Mouse (Mus musculus): ENCODE measurements around the gene Eda. TPM values are rescaled to one million over a fixed set of nuclear protein-coding genes. Genes with fewer than 3 reads are reported as not detected.

The Eda gene
- polyA plus RNA-seq, 1 experiment = 0.70 TPM

DNA sequence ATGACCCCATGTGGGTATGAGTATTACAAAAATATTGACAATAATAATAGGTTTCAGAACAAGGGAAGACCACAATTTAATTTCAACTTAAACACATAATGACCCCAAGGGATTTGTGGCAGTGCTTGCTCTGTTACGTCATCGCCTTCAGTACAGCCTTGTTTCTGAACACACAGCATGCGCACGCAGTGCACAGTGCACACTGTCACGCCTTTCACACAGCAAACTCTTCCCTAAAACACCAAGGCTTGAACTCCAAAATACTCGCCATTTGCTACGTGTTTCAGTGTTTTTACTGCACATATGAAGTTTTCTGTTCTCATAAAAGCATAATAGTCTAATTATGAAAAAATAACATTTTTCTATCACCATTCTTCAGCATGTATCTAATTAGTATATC, 468.1 kb downstream of the Eda start:
- no peak overlapping the region for H3K4me3 ChIP-seq (replicated peaks; ENCODE audit: control insufficient read depth, low read depth, low read length)
- H3K4me1 ChIP-seq (ENCODE audit: control insufficient read depth, insufficient read depth, low read length) = no peaks in the 10 kb centered on the region; the same call in 1 of the 2 replicates
- no peak for TF ChIP-seq CTCF (IDR thresholded peaks at IDR 0.05; ENCODE audit: control insufficient read depth, insufficient read depth, low read length)
- TF ChIP-seq POLR2A (IDR thresholded peaks at IDR 0.05; ENCODE audit: borderline replicate concordance, control insufficient read depth, low read depth, low read length) = no peak
- no peak overlapping the region for H3K27ac ChIP-seq (ENCODE audit: control insufficient read depth, insufficient read depth, low read depth, low read length, poor library complexity)
- WGBS = 82% methylated on average over 7 of the region's 7 CpGs

Other genes starting within 250 kb of the Eda start
- not detected in 2 replicates for gene Tmem28, start 154.6 kb upstream of the Eda start, polyA plus RNA-seq (2011; ENCODE audit: insufficient read depth, insufficient read length, low replicate concordance, missing spikeins)

Measured in bone marrow, adult 2 months (tissue).